Mouse (Mus musculus) neural tube, embryonic 12.5 days (tissue): Measurements from ENCODE around the gene Nusap1. TPM values are rescaled to one million over a fixed set of nuclear protein-coding genes. Genes with fewer than 3 reads are reported as not detected.
"Not testable (repeated sequence)": the region's sequence is repeated elsewhere in the genome, so short reads cannot be mapped to it uniquely, and the experiment has no call there.

Experiments
- ATAC-seq: fragments of 200-750 bp; cut with Nextera tagmentation; 2 replicates; pipeline ENCODE4 v1.8.0; 2017; ENCODE audit warnings: low read depth, mild to moderate bottlenecking, moderate TSS enrichment, moderate library complexity; ENCODE audit not compliant: low FRiP score
- H3K27ac ChIP-seq: fragments of 300-500 bp; sonication (generic); 2 replicates; pipeline ENCODE4 v1.5.1; 2016
- H3K27me3 ChIP-seq: fragments of 300-500 bp; sonication (generic); replicated peaks from 2 replicates; pipeline ENCODE4 v1.6.1; 2016; ENCODE audit warnings: mild to moderate bottlenecking
- H3K36me3 ChIP-seq: fragments of 300-500 bp; sonication (generic); 2 replicates; pipeline ENCODE4 v1.6.1; 2016; ENCODE audit warnings: mild to moderate bottlenecking
- H3K4me1 ChIP-seq: fragments of 300-500 bp; sonication (generic); 2 replicates; pipeline ENCODE4 v1.6.1; 2016
- H3K4me2 ChIP-seq: fragments of 300-500 bp; sonication (generic); replicated peaks from 2 replicates; pipeline ENCODE4 v1.6.1; 2016; ENCODE audit warnings: mild to moderate bottlenecking
- H3K4me3 ChIP-seq: fragments of 300-500 bp; sonication (generic); 2 replicates; pipeline ENCODE4 v1.5.1; 2016
- H3K9ac ChIP-seq: fragments of 300-500 bp; sonication (generic); 2 replicates; pipeline ENCODE4 v1.6.1; 2016; ENCODE audit warnings: mild to moderate bottlenecking
- H3K9me3 ChIP-seq: fragments of 300-500 bp; sonication (generic); 2 replicates; pipeline ENCODE4 v1.6.1; 2016; ENCODE audit warnings: mild to moderate bottlenecking
- WGBS: fragments of 180-500 bp; shearing (Covaris S2); methylation state at CpG from one replicate; pipeline ENCODE4 v1.1.7; 2016; 5-methylcytosine and 5-hydroxymethylcytosine counted together
- polyA plus RNA-seq: library from polyadenylated mRNA; unstranded; fragments of >200 nt; fragmentation: Nextera tagmentation; extraction: Ambion mirVana; gene quantifications from 2 replicates; pipeline ENCODE4 v1.2.1, GENCODE M21; 2016

Nusap1 gene
- polyA plus RNA-seq, 1 experiment from 2014 or later = 54.9 TPM

DNA sequence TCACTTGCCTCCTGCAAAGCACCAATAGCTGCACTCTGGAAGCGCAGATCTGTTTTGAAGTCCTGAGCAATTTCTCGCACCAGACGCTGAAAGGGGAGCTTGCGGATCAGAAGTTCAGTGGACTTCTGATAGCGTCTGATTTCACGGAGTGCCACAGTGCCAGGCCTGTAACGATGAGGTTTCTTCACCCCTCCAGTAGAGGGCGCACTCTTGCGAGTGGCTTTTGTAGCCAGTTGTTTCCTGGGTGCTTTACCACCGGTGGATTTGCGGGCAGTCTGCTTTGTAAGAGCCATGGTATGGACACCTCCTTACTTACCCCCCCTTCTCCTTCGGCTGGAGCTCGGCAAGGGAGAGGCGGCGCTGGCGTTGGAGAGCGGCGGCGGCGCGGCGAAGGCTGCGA lies 47.6 kb downstream of the Nusap1 start:
- WGBS = 74% methylated on average over 20 of the region's 23 CpGs

GRCm38 (mm10) chr2:119669010-119669409 lies 50.9 kb downstream of the Nusap1 start:
- H3K27me3 ChIP-seq = no peaks in the 10 kb centered on the region
- H3K9me3 ChIP-seq = no peaks in the 10 kb centered on the region
- no peak overlapping the region for H3K9ac ChIP-seq
- H3K27ac ChIP-seq = no peak overlapping the region
- H3K36me3 ChIP-seq = no peaks in the 10 kb centered on the region
- no peak overlapping the region for H3K4me3 ChIP-seq
- H3K4me1 ChIP-seq = no peaks in the 10 kb centered on the region
- no peak overlapping the region for H3K4me2 ChIP-seq
- ATAC-seq = no peak
- WGBS = 14% methylated on average over 7 of the region's 7 CpGs

More for the DNA sequence above, 47.6 kb downstream of the Nusap1 start:
- H3K9ac ChIP-seq, H3K4me2 ChIP-seq, H3K27me3 ChIP-seq, H3K27ac ChIP-seq, H3K36me3 ChIP-seq, H3K4me1 ChIP-seq, ATAC-seq, H3K4me3 ChIP-seq, H3K9me3 ChIP-seq: not testable (repeated sequence)

DNA sequence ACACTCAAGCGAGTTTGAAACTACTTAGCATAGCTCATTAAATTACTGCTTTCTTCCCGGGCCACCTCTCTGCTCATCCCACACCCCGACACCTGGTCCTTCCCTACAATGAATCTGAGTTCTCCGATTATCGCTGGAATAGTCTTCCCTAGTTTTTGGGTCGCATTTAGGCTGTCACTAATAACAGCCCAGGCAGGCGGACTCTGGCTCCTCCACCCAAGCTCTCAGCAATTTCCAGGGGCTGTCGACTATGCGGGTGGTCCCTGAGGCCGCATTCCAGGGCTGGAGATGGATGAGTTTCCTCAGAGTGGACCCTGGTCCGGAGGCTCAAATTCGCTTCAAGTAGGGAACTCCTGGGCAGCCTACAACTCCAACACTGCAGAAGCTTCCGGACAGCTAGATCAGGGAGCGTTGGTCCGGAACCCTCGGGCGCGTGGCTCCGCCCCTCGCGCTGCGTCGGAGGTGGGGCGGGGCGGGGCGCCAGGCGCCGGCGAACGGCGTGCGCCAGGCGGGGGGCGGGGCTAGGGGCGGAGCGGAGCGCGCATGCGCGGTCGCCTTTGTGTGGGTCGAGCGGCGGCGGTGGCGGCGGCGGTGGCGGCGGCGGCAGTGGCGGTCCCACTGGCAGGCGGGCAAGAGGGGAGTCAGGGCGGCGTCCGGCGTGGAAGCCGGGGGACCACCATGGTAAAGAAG lies 56.6 kb downstream of the Nusap1 start, which contains the start of gene Rtf1:
Gene Rtf1, plus strand, starts transcription at position 544 of the 690 bp plus-strand sequence.
- ATAC-seq = peak; percentile 95
- H3K9ac ChIP-seq = peak within 1 kb of the TSS; percentile 98
- H3K27me3 ChIP-seq = no peaks in the 10 kb centered on the region
- H3K36me3 ChIP-seq = no peaks in the 10 kb centered on the region
- no peaks in the 10 kb centered on the region for H3K9me3 ChIP-seq
- H3K4me3 ChIP-seq = peak within 1 kb of the TSS; percentile 98
- peak within 1 kb of the TSS; percentile 91 for H3K4me2 ChIP-seq
- H3K4me1 ChIP-seq = peaks cover 12% of the 10 kb centered on the region
- under 1% methylated on average over 57 of the region's 58 CpGs for WGBS
- H3K27ac ChIP-seq = 0 out of 2 replicates have a peak within 1 kb of the TSS, but pooled peaks have one; percentile 21

DNA sequence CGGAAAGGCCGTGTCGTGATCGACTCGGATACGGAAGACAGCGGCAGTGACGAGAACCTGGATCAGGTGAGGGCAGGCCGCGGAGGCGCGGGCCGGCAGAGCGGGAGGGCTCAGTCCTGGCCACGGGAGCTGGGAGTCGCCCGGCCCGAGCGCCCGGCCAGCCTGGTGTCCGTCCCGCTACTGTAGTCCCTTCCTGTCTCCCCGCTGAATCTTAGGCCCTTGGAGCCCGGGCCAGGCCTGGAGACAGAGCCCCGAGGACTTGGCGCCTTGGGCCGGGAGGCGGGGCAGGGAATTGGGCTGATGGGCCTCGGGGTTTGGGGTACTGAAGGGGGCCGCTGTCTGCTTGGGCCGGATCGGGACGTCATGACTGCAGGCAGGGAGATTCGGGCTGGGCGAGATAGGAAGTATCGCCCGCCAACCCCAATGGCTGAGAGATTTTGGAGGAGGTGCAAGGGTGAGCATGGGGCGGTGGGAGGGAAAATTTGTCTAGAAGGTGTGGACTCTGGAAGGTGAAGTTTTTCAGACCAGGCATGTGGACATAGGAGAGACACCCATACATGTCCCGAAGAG lies 57.2 kb downstream of the Nusap1 start:
- Histone ChIP-seq H3K9me3 (no peaks in the 10 kb centered on the region), H3K27ac (no peak overlapping the region), H3K9ac (peak overlapping the region; percentile 98), H3K36me3 (no peaks in the 10 kb centered on the region), H3K4me3 (peak overlapping the region; percentile 98), H3K4me2 (peak overlapping the region; percentile 91), H3K4me1 (peaks cover 12% of the 10 kb centered on the region), H3K27me3 (no peaks in the 10 kb centered on the region)
- peak; percentile 88 for ATAC-seq
- under 1% methylated on average over 39 of the region's 39 CpGs for WGBS

DNA sequence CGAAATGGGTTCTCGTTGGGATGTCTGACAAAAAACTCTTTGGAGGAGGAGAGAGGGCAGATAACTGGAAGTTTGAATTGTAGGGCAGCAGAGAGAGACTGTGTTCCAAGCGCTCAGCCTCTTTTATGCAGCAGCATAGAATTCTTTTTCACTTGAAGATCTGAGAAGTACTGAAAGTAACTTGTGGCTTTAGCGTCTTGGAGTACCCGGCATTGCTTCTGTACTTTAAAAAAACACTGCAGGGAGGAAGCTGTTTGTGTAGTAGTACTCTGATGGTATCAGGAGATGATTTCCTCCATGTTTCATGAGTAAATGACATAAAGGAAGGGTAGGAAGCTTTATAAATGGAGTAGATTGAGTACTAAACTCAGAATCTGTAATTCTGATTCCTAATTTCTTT lies 57.7 kb downstream of the Nusap1 start:
- Histone ChIP-seq H3K4me2 (peak overlapping the region; percentile 91), H3K27me3 (no peaks in the 10 kb centered on the region), H3K4me3 (peak overlapping the region; percentile 98), H3K36me3 (no peaks in the 10 kb centered on the region), H3K9ac (peak overlapping the region; percentile 98), H3K27ac (no peak overlapping the region), H3K4me1 (peaks cover 12% of the 10 kb centered on the region), H3K9me3 (no peaks in the 10 kb centered on the region)
- 3% methylated on average over 5 of the region's 5 CpGs for WGBS
- no peak for ATAC-seq

DNA sequence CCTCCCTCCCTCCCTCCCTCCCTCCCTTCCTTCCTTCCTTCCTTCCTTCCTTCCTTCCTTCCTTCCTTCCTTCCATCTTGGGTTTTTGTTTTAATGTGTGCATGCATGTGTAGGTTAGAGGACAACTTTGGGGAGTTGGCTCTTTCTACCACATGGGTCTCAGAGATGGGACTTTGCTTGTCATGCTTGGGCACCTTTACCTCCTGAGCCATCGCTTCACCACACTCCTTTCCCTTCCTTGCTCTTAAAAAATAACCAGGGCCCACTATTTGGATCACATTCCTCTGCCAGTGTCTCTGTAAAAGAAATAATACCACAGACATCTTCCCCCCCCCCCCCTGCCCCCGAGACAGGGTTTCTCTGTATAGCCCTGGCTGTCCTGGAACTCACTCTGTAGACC lies 65.6 kb downstream of the Nusap1 start:
- WGBS = 97% methylated on average over 2 of the region's 2 CpGs
- Histone ChIP-seq H3K36me3 (peaks cover 14% of the 10 kb centered on the region; the same call in 1 of the 2 replicates), H3K4me3 (no peak overlapping the region), H3K27ac (no peak overlapping the region), H3K4me2 (no peak overlapping the region), H3K4me1 (no peaks in the 10 kb centered on the region), H3K9ac (no peak overlapping the region), H3K27me3 (no peaks in the 10 kb centered on the region), H3K9me3 (no peaks in the 10 kb centered on the region)
- no peak for ATAC-seq

DNA sequence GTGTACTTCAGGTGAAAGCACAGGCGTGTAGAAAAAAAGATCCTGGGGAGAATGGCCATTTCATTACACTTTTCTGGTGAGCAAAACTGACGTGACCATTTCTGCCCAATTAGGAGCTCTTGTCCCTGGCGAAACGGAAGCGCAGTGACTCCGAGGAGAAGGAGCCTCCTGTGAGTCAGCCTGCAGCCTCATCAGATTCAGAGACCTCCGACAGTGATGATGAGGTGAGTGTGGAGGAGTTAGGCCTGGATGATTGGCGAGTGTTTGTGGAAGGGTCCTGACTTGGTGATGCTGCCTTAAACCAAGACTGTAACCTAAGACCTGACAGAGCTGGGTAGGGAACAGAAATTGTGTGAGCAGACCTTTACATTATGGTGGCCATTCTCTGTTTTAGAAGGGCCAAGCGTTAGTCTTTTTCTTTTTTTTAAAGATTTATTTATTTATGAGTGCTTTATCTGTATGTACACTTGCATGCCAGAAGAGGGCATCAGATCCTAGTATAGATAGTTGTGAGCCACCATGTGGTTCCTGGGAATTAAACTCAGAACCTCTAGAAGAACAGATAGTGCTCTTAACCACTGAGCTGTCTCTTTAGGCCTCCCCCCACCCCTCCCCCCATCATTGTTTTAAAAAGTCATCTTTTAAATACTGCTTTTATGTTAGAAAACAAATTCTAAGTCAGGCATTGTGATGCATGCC lies 74.1 kb downstream of the Nusap1 start:
- no peaks in the 10 kb centered on the region for H3K27me3 ChIP-seq
- H3K9me3 ChIP-seq = no peaks in the 10 kb centered on the region
- no peak for ATAC-seq
- H3K4me2 ChIP-seq = no peak overlapping the region
- no peak overlapping the region for H3K4me3 ChIP-seq
- WGBS = 84% methylated on average over 9 of the region's 9 CpGs
- H3K9ac ChIP-seq = no peak overlapping the region
- no peaks in the 10 kb centered on the region for H3K4me1 ChIP-seq
- H3K36me3 ChIP-seq = peaks cover 13% of the 10 kb centered on the region; the same call in 1 of the 2 replicates
- H3K27ac ChIP-seq = no peak overlapping the region

DNA sequence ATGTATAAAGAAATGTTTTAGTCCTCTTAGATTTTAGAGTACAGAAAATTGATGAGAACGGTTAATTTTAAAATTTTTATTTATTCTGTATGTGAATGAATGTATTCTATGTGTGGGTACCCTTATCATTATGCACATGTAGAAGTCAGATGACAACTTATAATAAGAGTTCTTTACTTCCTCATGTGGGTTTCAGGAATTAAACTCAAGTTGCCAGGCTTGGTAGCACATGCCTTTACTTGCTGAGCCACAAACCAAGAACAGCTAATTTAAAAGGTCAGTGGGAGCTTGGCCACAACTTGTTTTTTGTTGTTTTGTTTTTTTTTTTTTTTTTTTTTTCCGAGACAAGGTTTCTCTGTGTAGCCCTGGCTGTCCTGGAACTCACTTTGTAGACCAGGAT lies 76.7 kb downstream of the Nusap1 start:
- H3K9me3 ChIP-seq = no peaks in the 10 kb centered on the region
- WGBS = 76% methylated on average over 2 of the region's 2 CpGs
- H3K27ac ChIP-seq = no peak overlapping the region
- H3K27me3 ChIP-seq = no peaks in the 10 kb centered on the region
- peaks cover 8% of the 10 kb centered on the region; the same call in 1 of the 2 replicates for H3K36me3 ChIP-seq
- ATAC-seq = no peak
- H3K4me1 ChIP-seq = no peaks in the 10 kb centered on the region
- no peak overlapping the region for H3K4me2 ChIP-seq
- no peak overlapping the region for H3K9ac ChIP-seq
- H3K4me3 ChIP-seq = no peak overlapping the region

DNA sequence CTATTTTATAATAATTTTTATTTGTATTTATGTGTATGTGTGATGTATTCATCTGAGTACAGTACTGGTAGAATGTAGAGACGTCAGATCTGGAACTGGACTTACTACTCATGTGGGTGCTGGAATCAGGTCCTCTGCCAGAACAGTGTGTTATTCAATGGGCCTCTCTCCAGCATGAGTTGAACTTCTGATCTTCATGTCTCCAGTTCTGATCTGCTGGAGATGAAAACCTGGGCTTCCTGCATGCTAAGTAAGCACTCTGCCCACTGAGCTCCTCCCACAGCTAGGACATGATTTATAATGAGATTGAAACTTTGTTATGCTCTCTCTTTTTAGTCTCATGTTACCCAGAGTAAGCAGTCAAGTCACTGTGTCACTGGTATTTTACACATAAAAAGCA lies 78.0 kb downstream of the Nusap1 start:
- Histone ChIP-seq H3K27ac (no peak overlapping the region), H3K4me1 (no peaks in the 10 kb centered on the region), H3K9ac (no peak overlapping the region), H3K36me3 (peaks cover 8% of the 10 kb centered on the region; the same call in 1 of the 2 replicates), H3K4me3 (no peak overlapping the region), H3K9me3 (no peaks in the 10 kb centered on the region), H3K4me2 (no peak overlapping the region), H3K27me3 (no peaks in the 10 kb centered on the region)
- 84% methylated on average over 1 of the region's 1 CpGs for WGBS
- ATAC-seq = no peak

GRCm38 (mm10) chr2:119698472-119698871 lies 80.4 kb downstream of the Nusap1 start:
- peaks cover 6% of the 10 kb centered on the region; the same call in 1 of the 2 replicates for H3K36me3 ChIP-seq
- H3K27me3 ChIP-seq = no peaks in the 10 kb centered on the region
- no peak overlapping the region for H3K27ac ChIP-seq
- 87% methylated on average over 2 of the region's 2 CpGs for WGBS
- no peak for ATAC-seq
- H3K9ac ChIP-seq = no peak overlapping the region
- H3K4me1 ChIP-seq = no peaks in the 10 kb centered on the region
- no peaks in the 10 kb centered on the region for H3K9me3 ChIP-seq
- no peak overlapping the region for H3K4me2 ChIP-seq
- no peak overlapping the region for H3K4me3 ChIP-seq

DNA sequence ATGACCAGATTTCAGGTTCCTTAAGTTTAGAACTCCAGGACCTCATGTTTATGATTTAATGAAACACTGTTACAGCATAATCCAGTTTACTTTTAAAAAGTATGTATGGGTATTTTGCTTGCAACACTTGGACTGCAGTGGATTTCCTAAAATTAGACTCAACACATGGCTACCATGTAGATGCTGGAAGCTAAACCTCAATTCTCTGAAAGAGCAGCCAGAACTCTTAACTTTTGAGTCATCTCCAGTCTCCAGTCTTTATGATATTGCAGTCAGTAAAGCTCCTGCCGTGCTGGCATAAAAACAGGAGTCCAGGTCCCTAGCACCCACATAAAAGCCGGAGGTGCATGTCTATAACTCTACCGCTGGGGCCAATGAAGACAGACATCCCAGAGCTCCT lies 81.9 kb downstream of the Nusap1 start:
- WGBS = 89% methylated on average over 3 of the region's 3 CpGs
- H3K36me3 ChIP-seq = peaks cover 4% of the 10 kb centered on the region; the same call in 1 of the 2 replicates

More for the DNA sequence above, 81.9 kb downstream of the Nusap1 start:
- H3K4me3 ChIP-seq = no peak overlapping the region
- no peaks in the 10 kb centered on the region for H3K9me3 ChIP-seq
- no peak overlapping the region for H3K4me2 ChIP-seq
- no peaks in the 10 kb centered on the region for H3K27me3 ChIP-seq
- ATAC-seq = no peak
- H3K9ac ChIP-seq = no peak overlapping the region
- no peaks in the 10 kb centered on the region for H3K4me1 ChIP-seq
- H3K27ac ChIP-seq = no peak overlapping the region
